19 mouse cellular contexts compared by ENCODE assay signal in genomic region chr17:74526117-74526516, GRCm38 (mm10).
"Had no signal": no experiment of that assay in that cellular context is flagged by ENCODE, and none has a peak within 500 bp of the region (broad histone marks: within the 10 kb centered on the region; RNA-seq: fewer than 3 reads in every experiment).

No protein-coding gene starts in this region.

- H3K4me3 ChIP-seq: layer of hippocampus, adult 2 months; left cerebral cortex, adult 2 months; liver, embryonic 13.5 days; neural tube, embryonic 12.5 days; neural tube, embryonic 15.5 days; stomach, embryonic 15.5 days had no signal

- H3K9me3 ChIP-seq: liver, embryonic 13.5 days; neural tube, embryonic 12.5 days; neural tube, embryonic 15.5 days; stomach, embryonic 15.5 days had no signal

- H3K36me3 ChIP-seq: liver, embryonic 13.5 days; neural tube, embryonic 12.5 days; neural tube, embryonic 15.5 days; stomach, embryonic 15.5 days had no signal

- DNase-seq: kidney, adult 2 months; kidney, postnatal 25 days; layer of hippocampus, adult 9-11 months; liver, embryonic 13.5 days; lung, embryonic 14.5 days; midbrain, embryonic 14.5 days; right cerebral cortex, adult 18-20 months; right cerebral cortex, postnatal 14 days; right cerebral cortex, postnatal 4 days; thymus, postnatal 25 days had no signal

- H3K9ac ChIP-seq: lung, embryonic 14.5 days; neural tube, embryonic 12.5 days; neural tube, embryonic 15.5 days; stomach, embryonic 15.5 days had no signal

- H3K27ac ChIP-seq: kidney, postnatal 0 days; neural tube, embryonic 12.5 days; neural tube, embryonic 15.5 days; stomach, embryonic 15.5 days had no signal

- H3K27me3 ChIP-seq: liver, embryonic 13.5 days; neural tube, embryonic 12.5 days; neural tube, embryonic 15.5 days; stomach, embryonic 15.5 days had no signal

- ATAC-seq: intestine, postnatal 0 days; lung, postnatal 0 days had no signal

- H3K4me2 ChIP-seq: lung, embryonic 14.5 days; midbrain, embryonic 11.5 days; neural tube, embryonic 12.5 days; stomach, embryonic 15.5 days had no signal
